Mouse (Mus musculus): ENCODE data around the gene Ace.

The Ace gene

DNA sequence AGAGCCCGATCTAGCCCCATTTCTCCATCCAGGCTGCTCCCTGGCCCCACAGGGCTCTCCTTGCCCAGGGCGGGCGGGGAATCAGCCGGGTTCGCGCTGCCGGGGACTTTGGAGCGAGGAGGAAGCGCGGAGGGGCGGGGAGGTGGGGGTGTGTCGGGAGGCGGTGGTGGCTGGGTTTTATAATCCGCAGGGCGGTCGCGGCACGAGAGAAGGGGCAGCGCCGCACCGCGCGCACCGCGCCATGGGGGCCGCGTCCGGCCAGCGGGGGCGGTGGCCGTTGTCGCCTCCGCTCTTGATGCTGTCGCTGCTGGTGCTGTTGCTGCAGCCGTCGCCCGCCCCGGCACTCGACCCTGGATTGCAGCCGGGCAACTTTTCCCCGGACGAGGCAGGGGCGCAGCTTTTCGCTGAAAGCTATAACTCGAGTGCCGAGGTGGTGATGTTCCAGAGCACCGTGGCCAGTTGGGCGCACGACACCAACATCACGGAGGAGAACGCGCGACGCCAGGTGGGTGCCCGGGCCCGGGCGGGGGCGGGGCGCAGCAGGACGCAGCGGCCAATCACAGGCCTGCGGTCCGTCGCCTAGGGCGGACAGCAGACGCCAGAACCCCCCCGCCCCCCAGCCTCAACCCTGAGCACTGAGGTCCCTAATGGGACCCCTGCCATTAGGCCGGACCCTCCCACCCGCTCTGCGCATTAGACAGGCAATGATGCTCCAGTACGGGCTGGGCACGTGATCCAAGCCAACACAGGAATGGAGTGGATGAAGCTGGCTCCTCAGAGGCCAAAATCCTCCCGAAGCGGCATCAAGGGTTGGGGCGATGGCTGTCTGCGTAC, at the start of gene Ace:
Gene Ace (plus strand): TSS at position 205 of the 834 bp plus-strand sequence.
- CTCF ChIA-PET: no interaction called here

DNA sequence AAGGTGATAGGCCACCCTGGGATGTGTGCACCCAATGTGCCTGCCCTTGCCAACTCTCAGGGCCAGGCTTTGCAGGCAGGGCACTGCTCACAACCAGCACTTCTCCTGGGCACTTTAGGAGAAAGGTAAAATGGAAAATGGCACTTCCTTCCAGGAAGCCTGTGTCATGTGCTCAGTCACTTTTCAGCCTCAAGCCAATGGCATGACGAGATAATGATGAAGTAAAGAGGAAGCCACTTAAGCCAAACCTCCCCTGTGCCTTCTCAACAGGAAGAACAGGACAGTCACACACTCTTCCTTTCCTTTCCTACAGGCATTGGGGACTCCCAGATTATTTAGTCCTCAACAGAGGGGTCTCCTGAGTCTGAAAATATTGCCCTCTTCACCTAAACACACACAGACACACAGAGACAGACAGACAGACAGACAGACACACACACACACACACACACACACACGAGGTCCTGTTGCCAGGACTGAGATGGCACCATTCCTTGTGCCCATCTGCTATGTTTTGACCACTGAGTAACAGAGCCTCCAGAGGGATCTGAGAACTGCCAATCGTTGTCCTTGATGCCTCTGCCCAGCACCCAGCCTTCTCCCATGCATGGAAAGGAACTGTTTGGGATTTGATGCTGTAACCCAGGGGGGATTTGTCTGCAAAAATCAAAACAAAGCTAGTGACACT, 47.5 kb upstream of the Ace start:
- CTCF ChIA-PET: no interaction called here

DNA sequence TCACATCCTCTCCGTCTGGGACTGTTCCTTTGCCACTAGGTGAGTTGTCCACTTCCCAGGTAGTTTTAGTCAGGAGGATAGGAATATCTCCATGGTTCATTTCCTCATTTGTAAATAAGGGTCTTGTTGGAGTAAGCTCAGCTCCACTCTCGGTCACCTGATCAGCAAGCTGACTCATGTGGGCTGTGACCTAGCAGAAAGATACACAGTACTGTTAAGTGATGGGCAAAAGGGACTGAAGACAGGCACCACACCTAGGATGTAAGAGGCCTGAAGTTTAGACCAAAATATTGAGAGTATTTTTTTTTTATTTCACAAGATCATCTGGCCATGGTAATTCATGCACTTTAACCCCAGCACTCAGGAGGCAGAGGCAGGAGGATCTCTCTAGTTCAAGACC, 46.9 kb upstream of the Ace start:
- CTCF ChIA-PET: no interaction called here

DNA sequence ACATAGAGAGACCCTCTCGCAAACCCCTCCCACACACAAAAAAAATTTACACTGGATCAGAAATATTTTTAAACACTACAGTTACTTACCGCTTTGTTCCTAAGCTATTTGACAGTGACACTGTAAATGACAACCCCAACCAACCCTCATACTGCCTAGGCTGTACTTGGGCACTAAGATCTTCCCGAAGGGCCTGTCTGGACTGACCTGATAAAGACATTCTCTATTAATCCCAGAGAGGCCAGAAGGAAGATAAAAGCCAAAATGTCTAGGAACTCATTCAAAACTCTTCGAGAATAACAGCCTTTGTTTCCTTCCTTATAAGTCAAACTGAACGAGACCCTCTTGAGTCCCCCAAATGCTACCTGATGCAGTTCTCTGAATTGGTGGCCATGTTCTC, 46.5 kb upstream of the Ace start:
- CTCF ChIA-PET: no interaction called here

GRCm38 (mm10) chr11:105922769-105923663, 44.7 kb upstream of the Ace start:
- CTCF ChIA-PET: no interaction called here

GRCm38 (mm10) chr11:105927065-105928030, 40.4 kb upstream of the Ace start:
- CTCF ChIA-PET: interaction anchor here (1.1 kb wide), 1 partner anchor 16 kb away, joined by 3 read pairs; no protein-coding TSS in a partner anchor

DNA sequence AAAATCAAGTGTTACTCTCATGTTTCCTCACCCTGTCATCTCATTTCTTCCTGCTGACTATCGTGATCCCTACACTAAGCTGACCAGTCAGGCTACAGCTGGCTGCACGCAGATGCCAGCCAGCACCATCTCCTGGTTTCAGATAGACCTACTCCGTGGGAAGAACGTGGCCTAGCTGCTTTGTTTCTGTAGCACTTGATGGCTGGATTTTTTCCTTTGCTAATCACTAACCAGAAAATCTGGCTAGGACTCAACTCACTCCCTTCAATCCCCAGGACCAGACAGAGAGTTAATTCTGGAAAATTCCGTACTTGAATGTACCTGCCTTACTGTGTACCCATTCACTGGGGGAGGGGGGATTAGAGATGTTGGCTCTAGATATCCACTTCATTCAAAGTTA, 39.6 kb upstream of the Ace start:
- CTCF ChIA-PET: interaction anchor here (1.1 kb wide), 1 partner anchor 16 kb away, joined by 3 read pairs; no protein-coding TSS in a partner anchor

DNA sequence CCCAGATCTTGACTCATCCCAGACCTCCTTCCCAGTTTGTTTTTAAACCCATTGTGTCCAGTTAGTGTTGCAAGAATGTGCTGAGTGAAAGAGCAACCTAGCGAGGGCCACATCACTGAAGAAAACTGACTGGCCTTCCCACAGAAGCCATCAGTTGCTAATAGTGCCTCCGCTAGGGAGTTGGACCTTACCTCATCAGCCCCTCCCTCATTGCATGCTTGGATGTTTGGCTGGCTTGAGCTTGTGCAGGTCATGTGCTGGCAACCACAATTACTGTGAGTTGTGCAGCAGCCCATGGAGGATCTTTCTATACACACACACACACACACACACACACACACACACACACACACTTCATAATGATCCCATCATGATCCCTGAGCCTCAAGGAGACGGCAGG, 36.4 kb upstream of the Ace start:
- CTCF ChIA-PET: interaction anchor here (0.6 kb wide), 1 partner anchor 656 kb away, joined by 3 read pairs; no protein-coding TSS in a partner anchor

GRCm38 (mm10) chr11:105933746-105934145, 34.0 kb upstream of the Ace start:
- CTCF ChIA-PET: no interaction called here

DNA sequence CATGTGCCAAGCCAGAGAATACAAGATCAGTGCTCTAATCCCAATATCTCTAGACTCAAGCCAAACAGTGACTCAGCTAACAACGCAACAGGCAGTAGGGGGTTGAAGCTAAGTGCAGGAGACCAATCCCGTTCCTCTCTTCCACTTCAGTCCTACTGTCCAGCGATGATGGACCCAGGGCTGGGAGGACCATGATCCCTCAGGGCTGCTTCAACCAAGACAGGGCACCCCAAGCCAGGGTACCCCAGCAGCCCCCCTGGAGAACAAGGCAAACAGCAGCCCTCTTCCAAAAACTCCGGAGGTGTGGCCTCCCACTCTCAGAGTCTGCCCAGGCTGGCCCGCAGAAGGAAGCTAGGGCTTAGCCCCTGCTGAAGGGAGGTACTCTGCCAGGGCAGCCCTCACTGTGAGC, 33.4 kb upstream of the Ace start:
- CTCF ChIA-PET: no interaction called here

- CTCF ChIA-PET: no interaction called here
These were observed 32.9 kb upstream of the Ace start for GRCm38 (mm10) chr11:105934816-105935215.

DNA sequence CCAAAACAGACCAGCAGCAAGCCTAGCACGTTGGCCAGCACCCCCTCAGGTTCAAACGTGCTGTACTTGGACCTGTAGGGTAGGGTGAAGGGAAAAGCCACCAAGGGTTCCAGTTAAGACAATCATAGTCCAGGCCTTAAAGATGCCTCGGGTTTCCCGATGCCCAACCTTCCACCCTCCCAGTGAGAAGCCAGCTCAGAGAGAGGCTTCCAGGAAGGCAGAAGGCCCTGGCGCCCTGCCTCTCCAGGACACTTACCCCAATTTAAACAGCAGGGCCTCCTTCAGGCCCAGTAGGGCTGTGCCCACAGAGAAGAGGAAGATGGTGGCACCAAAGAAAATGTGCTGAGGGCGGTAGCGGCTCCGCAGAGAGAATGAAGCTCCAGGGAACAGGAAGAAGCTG, 32.2 kb upstream of the Ace start:
- CTCF ChIA-PET: no interaction called here

GRCm38 (mm10) chr11:105936200-105936599, 31.5 kb upstream of the Ace start:
- CTCF ChIA-PET: no interaction called here

GRCm38 (mm10) chr11:105936974-105937373, 30.8 kb upstream of the Ace start:
- CTCF ChIA-PET: no interaction called here

- CTCF ChIA-PET: no interaction called here
These were observed 29.0 kb upstream of the Ace start for GRCm38 (mm10) chr11:105938771-105939170.

DNA sequence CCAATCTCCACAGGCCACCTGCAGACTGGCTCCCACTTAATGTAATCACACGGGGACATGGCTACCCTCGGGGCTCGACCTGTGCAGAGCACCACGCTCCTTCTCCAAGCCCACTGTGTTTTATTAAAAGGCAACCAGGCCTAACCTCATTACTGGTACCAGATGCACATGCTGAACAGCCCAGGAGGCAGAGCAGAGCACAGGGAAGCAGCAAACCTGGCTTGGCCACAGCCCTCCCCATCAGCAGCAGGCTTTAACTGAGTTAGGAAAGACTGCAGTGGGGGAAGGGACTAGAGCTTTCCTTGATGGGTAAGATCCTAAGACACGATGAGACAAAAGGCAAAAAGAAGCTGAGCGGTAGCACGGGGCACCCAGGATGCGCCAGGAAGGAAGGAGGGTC, 25.8 kb upstream of the Ace start:
- CTCF ChIA-PET: no interaction called here

DNA sequence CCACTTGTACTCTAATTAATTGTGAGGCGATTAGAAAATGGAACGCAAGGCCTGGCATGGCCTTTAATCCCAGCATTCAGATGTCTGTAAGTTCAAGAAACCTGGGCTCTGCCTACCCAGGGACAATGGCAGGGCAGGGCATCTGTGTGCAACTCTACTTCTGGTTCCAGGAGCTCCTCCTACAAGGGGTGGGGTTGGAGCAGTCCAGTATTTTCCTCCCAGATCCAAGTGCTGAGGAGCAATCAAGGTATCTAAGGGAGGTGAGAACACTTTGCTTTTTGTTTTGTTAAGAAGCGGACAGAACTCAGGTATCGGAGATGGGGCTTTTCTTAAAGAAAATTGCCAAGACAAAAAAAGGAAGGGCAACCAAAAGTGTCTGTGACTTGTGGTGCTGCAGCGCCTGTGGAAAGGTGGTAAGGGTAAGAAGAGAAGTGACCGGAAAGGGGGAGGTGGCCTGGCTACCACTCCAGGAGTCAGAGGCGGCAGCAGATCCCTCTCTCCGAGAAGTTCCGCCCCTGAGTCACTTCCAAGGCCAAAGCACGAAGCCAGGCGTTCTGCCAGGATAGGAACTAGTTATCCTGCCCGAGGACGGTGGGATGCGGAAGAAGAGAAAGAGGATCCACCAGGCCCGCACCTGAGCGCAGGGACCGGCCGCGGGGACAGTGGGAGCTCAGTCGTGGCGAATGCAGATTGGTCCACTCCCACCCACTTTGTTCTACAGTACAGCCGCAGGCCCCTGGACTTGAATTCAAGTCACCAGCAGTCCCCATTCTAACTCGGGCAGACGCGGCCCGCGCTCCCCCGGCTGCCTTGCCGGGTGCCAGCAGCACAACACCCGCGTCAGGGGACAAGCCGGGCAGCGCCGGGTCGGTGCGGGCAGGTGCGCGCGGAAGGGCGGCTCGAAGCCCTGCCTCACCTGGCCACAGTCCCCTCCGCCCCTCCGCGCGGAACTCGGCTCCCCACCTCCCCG, 24.3 kb upstream of the Ace start:
- CTCF ChIA-PET: interaction anchor here (0.5 kb wide), 1 partner anchor 819 kb away, joined by 4 read pairs; no protein-coding TSS in a partner anchor

- CTCF ChIA-PET: interaction anchor here (0.5 kb wide), 1 partner anchor 819 kb away, joined by 4 read pairs; no protein-coding TSS in a partner anchor
These were observed 23.6 kb upstream of the Ace start for GRCm38 (mm10) chr11:105944126-105944621.

Data from spleen, embryonic (tissue).